Mouse (Mus musculus) layer of hippocampus, adult 8-10 months (tissue): ENCODE measurements at regions not wholly inside any gene's neighbourhood (a gene's known extent, or its start where the extent isn't known, plus 50 kb on each side); places are given as distances from the start of the nearest gene placed in this dataset.

Source experiments
- DNase-seq, 2 experiments: peaks; one replicate each; pipeline ENCODE4 v3.0.0; 2022; ENCODE audit warnings: low spot score in 2 of 2

DNA sequence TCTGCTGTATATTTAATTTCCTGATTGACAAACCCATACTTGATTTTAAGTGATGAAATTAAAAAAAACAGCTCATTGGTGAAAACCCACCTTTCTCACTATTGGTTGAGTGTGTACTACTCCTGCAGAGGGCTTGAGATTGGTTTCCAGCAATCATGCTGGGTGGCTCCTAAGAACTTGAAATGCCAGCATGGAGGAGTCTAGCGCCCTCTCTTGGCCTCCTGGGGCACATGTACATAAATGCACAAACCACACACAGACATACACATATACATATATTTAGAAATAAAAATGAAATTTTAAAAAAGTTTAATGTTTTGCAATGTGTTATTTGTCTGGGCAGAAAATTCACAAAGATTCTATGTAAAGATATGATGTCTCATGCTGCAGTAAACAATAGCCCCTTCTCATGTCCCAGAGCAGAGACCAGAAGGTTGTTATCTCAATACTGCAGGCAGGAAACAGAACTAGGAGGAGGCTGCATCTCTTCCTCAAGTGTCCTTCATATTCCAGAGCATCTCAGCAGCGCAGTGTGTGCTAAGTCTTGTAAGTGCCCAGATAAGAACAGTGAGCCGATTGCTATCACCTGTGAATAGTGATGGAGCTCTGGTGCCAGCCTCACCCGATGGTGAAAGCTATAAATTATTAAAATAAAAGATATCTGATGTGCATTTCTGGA lies 108.4 kb upstream of the Fbxo11 start:
- DNase-seq: no peak

DNA sequence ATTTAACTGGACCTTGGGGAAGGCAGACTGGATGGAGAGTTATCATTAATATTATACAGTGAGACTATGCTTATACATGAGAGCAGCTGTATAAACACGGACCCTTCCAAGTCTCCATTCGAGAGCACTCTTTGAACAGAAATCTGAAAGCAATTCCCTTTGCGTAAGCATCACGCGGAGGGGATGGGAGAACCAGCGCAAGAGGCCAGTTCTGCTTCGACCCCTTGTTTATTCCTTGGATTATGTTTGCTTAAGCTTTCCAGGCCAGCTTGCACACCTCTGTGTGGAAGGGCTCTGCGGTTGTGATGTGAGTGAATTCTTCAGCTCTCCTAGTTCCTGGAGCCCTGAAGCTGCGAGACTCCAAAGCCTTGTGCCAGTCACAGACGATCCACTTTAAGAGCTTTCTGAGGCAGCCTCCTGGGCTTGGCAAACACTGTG lies 109.2 kb upstream of the Fbxo11 start:
- no peak for DNase-seq

DNA sequence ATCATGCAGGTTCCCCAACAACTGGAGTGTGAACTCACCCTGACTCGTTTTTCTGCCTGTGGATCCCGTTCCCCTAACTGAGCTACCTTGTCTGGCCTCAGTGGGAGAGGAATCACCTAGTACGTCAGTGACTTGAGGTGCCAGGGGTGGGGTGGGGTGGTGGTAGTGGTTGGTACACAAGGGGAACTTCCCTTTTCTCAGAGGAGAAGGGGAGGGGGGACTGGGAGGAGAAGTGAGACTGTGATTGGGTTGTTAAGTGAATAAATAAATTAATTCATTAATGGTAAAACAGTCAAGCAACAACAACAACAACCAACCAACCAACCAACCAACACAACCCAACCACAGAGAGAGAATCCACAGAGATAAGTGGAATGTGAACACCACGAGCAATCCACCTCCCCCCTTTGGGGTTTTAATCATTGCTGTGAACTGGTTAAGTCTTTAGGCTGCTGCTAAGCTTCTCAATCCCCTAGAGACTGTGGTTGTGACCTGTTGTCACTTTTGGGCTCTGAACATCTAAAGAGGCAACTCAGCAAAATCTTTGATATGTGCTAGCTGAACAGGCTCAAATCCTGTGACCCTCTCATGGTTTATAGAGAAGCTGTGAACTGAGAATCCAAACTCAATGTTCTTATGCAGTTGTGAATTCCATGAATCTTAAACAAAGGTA lies 111.0 kb upstream of the Fbxo11 start:
- DNase-seq: no peak

DNA sequence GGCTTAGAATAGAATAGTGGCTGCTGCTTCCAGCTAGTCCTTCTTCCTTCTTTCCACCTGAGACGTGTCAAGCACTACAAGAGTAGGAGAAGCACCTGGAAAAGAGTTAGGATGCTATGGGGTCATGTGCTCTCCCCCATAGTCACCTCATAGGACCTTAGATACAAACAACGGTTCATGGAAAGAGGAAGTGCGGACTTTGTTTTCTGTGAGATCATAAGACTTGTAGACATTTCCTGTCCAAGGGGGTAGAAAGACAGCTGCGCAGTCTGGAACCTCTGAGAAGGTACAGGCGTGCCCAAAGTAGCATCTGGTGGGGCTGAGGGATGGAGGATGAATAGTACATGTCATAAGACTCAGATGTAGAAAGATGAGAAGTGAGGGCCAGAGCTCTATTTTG lies 125.6 kb upstream of the Fbxo11 start:
- no peak for DNase-seq

DNA sequence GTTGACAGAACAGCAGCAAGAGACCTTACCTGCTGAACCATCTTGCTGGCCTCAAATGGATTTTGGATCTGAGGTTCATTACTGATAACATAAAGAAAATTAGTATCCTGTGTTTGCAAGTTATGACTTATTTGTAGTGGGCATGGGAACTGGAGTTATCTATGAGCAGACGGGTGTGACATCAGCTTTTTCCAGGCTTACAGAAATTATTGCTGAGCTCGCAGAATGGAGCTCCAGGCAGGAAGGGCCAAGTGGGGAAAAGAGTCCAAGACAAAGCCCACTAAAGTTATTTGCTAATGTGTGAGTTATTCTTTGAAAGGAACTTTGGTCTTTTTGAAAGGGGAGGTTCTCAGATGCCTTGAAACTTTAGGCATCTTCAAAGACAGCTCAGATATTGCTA lies 126.4 kb upstream of the Fbxo11 start:
- DNase-seq: no peak

DNA sequence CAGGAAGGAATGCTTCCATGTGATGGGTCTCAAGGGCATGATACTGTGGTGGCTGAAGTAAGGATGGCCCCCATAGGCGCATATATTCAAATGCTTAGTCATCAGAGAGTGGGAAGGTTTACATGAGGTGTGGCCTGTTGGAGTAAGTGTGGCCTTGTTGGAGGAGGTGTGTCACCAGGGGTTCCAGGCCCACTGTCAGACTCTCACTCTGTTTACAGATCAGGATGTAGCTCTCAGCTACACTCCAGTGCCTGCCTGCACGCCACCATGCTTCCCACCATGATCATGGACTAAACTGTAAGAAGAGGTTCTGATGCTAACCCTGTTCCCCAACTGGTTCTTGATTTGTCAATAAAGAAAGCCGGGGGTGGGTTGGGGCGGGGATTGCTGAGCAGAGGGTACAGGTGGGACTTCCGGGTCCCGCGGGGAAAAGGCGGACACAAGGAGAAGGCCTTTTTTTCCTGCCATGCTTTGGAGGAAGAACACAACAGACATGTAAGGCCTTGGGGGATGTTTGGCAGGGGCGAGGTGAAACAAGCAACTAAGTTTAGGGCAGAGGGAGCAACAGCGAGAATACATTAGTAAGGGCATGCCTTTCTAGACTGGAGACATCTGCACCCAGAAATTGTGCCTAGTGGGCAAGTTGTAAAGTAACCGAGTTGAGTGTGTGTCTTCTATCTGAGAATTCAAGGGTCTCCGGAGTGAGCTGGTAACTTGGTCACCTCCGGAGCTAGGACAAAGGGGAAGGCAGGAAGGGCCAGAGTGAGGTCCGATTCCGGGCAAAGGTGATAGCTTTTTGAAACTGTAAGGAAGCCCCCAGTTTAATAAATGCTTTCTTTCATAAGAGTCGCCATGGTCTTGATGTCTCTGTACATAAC lies 127.1 kb upstream of the Fbxo11 start:
- DNase-seq: no peak

DNA sequence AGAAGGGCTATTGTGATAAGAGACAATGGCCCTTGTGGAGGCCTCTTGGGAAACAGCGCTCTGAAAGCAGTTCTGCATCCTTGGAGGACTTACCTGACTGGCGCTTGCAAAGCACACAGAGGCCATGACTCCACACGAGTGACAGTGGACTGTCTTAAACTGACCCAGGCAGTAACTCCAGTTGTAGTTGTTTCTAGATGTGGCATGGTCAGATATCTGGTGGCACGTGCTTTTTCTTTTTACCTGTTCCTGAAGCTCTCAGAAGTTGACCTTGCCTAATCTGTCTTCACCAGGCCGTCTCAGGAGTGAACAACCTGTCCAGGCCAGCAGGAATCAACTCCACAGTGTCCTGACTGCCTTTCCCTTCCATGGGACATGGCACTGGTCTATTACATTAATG lies 129.6 kb upstream of the Fbxo11 start:
- no peak for DNase-seq

DNA sequence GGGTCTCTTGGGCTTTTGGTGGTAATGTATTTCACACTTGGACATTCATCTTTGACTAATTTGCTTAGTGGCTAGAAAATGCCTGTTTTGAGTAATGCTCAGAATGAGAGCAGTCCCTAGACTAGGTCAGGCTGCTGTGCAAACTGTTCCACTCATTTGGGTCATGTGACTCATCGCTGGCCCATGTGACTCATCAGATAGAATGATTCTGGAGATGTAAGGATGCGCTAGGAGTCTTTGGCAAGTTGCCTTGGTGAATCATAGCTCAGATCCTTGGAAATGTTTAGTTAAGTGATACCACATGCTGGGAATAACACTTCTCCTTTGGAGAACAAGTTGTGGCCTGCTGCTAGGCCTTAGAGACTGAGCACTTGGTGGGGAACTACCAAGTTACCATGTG lies 130.2 kb upstream of the Fbxo11 start:
- DNase-seq: peak; percentile 12 to 26

DNA sequence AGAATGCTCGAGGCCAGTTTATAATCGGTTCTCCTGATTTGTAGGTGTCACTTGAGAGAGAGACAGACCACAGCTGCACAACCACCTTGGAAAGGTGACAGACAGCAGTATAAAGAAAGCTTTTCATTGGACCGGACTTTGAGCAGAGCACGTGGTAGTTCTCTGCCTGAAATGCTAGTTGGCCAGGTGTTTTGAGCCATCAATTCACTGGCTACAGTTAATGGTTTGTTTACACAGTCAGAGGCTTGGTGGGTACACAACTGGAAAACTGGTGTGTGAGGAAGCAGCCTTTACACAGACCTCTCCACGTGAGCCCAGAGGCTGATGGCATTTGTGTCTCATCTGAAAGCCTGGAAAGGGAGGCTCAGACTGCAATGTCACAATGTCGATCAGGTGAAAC lies 130.8 kb upstream of the Fbxo11 start:
- DNase-seq: no peak

DNA sequence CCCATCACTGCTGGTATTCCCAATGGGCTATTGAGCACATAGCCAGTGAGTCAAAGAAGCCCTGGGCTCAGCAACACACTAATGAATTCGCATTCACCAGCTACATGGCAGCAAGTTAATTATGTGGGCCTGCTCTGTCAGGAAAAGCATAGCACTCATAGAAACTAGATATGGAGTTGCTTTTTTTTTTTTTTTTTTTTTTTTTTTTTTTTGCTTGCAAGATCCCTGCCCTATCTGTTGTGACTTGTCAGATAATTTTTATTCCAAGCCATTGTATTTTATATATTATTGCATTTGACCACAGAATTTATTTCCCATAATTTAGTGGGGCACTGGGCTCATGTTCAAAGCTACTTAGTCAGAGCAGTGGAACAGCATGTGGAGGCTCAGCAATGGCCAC lies 131.2 kb upstream of the Fbxo11 start:
- DNase-seq: peak in 1 of 2 experiments; percentile 13

DNA sequence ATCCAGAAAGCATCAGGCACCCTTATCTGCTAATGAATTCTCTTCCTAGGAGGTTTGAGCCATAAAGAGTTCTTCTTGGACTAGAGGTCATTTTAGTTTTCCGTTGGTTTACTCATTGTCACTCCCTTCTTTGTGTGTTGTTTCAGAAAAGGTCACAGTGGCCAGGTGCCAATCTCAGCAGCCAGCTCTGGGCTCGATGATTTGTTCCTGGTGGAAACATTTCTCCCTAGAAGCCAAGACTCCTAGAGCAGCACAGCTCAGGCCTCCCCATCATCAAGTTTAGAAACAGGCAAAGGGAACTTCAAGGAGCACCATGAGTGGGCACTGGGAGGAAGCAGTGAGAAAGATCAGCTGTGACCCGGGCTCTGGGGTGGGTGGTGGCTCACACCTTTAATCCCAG lies 132.3 kb upstream of the Fbxo11 start:
- no peak for DNase-seq

DNA sequence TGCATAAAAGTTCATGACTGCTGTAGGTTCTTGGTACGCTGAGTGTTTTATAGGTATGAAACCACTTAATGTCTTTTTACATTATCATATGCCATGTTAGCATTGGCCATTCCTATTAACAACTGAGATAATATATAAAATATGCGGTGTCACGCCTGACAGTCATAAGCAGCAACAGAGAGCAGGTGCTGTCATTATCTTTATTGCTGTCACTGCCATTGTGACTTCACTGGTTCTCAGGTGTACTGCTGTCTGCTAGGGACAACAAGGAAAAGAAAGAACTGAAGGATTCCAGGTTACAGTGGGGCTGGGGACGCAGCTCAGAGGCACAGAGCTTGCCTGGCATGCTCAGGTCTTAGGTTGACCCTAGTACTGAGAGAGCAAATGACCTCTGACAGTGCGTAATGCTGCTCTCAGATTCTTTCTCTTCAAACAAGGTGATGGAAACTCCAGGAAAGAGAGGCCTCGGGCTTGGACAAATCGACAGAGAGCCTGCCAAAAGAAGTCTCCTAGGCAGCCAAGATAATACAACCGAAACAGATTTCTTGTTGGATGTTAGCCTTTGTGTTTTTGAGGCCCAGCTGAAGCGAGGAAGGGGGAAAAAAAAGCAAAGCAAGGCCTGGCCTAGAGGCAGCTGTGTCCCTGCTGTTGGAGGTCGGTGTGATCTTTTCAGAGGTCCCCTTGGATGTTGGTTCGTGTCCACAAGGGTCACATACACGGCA lies 136.3 kb upstream of the Fbxo11 start:
- DNase-seq: no peak

DNA sequence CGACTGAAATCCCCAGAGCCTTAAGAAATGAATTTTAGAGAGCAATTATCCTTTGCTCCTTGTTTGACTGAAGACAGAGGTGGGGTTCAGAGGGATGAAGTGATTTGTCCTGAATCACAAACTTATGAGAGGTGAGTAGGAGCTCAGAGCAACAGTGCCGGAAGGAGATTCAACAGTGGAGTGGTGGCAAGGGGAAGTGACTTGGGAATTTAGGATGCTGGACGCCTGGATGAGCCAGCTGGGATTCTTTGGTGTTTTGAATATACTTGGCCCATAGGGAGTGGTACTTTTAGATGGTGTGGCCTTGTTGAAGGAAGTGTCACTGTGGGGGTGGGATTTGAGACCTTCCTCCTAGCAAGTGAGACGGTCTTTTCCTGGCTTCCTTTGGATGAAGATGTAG lies 137.1 kb upstream of the Fbxo11 start:
- no peak for DNase-seq

DNA sequence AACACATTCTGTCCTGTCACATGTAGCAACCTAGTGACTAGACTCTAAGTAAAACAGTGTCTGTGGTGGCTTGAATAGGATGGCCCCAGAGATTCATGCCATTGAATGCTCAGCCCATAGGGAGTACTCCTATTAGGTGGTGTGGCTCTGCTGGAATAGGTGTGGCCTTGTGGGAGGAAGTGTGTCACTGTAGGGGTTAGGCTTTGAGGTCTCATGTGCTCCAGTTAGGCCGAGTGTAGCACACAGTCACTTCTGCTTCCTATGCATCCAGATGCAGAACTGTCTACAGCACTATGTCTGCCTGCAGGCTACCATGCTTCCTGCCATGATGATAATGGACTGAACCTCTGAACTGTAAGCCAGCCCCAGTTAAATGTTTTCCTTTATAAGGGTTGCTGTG lies 144.5 kb upstream of the Fbxo11 start:
- DNase-seq: no peak

DNA sequence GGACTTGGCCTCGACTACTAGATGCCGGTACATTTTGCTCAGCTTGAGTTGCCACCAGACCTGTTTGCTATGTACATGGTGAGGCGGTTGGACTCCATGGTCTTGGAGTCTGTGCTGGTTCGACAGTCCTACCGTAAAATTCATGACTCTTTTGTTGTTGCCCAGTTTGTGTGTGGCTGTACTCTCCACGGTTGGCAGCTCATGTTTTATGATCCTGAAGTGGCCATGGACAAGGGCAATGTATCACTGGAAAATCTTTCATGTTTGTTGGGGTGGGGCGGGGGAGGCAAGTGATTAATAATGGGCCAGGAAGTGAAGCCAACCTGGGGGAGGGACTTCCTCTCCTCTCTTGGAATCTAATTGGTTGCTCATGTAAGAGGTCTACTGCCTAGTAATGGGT lies 147.0 kb upstream of the Fbxo11 start:
- no peak for DNase-seq

DNA sequence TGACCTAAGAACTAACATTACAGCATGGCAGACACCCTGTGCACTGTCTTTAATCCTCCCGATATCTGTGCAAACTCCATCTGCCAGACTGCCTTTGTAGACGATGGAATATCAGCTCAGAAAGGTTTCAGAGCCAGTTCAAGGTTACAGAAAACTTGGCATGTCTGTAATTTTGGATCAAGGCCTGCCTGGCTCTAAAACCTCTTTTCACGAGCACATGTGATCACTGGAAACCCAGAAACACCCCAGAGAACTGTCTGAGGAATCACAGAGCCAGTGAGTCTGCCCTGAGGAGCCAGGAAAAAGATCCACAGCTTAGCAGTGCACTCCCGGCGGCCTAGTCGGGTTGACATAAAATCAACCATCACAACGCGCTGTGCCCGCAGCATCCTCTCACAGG lies 149.7 kb upstream of the Fbxo11 start:
- no peak for DNase-seq

DNA sequence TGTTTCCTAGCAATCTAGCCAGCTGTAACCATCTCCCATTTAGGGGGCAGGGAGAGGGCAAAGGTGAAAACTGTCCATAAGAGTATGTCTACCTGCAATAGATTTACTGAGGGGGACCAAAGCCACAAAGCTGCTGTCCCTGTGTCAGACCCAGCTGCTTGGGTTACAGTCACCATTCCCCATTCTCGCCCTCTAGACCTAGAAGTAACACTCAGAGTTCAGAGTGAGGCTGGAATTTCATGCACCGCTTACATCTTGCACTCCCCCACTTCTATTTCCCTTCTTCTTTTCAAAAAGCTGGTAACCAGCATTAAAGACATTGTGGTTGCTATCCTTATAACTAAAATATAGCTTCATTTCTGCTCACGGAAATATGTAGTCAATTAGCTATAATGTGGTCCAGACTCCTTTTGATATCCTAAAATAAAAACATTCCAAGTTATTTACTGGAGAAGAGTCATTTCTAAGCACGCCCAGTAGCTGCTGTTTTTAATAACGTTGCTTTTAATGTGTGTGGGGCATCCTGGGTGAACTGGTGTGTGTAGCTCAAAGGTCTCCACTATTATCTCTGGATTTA lies 157.4 kb upstream of the Fbxo11 start:
- no peak for DNase-seq

DNA sequence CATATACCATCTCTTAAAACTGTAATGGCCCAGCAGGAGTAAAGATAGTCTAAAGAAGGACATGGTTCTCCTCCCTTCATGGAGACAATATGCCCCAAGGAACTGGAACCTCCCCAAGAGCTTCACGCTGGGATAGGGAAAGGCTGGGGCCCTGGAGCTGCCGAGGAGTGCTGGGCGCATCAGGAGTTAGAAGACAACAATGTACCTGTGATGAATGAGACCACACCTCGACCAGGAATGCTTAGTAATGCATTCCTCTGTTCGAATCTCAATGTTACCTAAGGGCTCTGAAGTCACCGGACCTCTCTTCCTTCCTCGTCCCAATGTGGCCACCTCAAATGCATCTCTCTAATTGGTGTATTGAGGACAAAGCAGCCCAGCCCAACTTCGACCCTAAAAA lies 175.4 kb upstream of the Fbxo11 start:
- DNase-seq: no peak

DNA sequence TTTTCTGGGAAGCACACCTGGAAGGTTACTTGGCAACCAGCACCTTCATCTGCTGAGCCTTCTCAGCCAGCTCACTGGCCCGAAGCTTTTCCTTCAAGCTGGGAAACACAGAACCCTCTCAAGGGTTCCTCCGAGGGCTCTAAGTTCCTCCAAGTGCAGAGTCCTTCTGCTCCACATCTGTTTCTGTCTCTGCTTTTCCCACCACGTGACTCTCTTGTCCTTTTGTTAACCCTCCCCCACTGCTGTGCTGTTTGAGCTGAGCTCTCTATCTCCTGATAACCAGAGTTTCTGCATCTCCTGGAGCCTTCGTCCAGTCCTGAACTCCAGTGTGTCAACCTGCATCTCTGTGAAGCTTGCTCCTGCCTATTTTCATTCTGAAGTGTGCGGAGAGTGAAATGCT lies 183.5 kb upstream of the Fbxo11 start:
- DNase-seq: no peak

DNA sequence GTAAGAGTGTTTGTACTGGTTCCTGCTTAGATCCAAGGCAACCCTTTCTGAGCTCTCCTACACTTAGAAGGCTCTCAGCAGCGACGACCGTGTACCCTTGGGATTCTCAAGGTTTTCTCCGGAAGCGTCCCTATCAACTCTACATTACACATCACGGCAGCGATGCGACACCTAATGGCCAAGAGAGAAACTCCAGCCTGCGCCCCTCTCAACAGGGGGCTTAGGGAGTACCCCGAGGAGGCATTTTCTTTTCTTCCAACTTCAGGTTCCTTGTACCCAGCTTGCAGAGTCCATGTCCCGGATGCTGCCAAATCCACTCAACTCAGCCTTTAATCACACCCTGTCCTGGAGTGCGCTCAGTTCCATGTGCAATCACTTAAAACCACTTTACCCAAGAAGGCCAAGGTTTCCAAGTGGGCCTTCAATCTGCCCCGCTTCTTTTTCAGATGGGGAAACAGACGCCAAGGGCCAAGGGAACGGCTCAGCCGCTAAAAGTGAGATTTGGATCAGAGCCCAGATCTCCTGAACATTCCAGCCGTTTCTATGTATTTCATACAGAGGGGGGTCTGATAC lies 186.9 kb upstream of the Fbxo11 start:
- peak in 1 of 2 experiments; percentile 52 for DNase-seq
